Mouse (Mus musculus) cortical plate, adult 2 months (tissue): ENCODE measurements at regions not wholly inside any gene's neighbourhood (a gene's known extent, or its start where the extent isn't known, plus 50 kb on each side); places are given as distances from the start of the nearest gene placed in this dataset.
A peak's percentile ranks its signal among the peaks of the same experiment; 100 is the strongest.

ENCODE experiments used
- H3K27ac ChIP-seq: fragments of 200-500 bp; 2 replicates; pipeline ENCODE4 v1.5.1; 2012; ENCODE audit warnings: low read length, control low read depth, inconsistent platforms; ENCODE audit not compliant: insufficient read depth
- H3K4me1 ChIP-seq: fragments of 200-500 bp; 2 replicates; pipeline ENCODE4 v1.6.1; 2011; ENCODE audit warnings: low read length; ENCODE audit not compliant: control insufficient read depth, insufficient read depth
- H3K4me3 ChIP-seq: fragments of 200-500 bp; 2 replicates; pipeline ENCODE4 v1.5.1; 2011; ENCODE audit warnings: mild to moderate bottlenecking, low read length, control low read depth; ENCODE audit not compliant: insufficient read depth
- CTCF ChIP-seq: fragments of 200-500 bp; IDR thresholded peaks from 2 replicates; pipeline ENCODE4 v1.5.1; 2011; ENCODE audit warnings: mild to moderate bottlenecking, control low read depth, low read length; ENCODE audit not compliant: insufficient read depth; ENCODE audit errors: extremely low read depth
- POLR2A ChIP-seq: fragments of 200-500 bp; IDR thresholded peaks from 2 replicates; pipeline ENCODE4 v1.6.1; 2011; ENCODE audit warnings: mild to moderate bottlenecking, low read length, control low read depth; ENCODE audit not compliant: insufficient read depth; ENCODE audit errors: extremely low read depth

DNA sequence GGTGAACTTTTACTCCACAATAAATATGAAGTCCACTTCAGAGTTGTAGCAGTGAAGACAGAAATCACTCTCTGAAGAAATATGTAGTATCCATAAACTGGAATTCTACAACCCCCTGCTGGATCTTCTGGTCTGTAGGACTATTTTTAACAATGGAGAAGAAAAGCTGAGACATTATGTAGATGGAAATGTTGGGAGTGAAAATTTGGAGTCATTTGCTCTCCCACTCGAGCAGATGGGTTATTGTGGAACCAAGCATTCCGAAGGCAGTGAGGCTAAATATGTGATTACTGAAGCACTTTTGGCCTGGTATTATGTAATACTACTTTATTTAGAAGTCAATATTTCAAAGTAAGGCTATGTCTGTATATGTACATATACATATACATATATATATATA is 195.0 kb upstream of the Atp10a start:
- no peak for TF ChIP-seq POLR2A
- no peak for TF ChIP-seq CTCF
- no peak overlapping the region for H3K4me3 ChIP-seq
- H3K4me1 ChIP-seq, result no peaks in the 10 kb centered on the region
- no peak overlapping the region for H3K27ac ChIP-seq

DNA sequence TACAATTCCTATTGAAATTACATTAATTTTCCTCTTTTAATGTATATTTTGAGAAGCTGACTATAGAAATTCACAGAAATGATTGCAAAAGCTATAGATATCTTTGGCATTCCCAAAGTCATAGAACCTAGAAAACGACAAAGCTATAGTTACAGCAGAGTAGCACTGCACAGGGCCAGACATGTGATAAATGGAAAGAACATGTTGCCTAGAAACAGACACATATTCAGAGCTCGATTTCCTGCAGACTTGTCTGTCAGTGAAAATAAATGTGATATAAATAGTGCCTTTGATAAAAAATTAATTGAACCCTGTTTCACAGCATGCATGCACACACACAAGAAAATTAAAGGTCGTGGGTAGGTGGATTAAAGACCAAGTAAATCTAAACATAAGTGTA is 182.8 kb upstream of the Atp10a start:
- H3K27ac ChIP-seq, result no peak overlapping the region
- TF ChIP-seq POLR2A, result no peak
- TF ChIP-seq CTCF, result no peak
- no peaks in the 10 kb centered on the region for H3K4me1 ChIP-seq
- H3K4me3 ChIP-seq, result no peak overlapping the region

DNA sequence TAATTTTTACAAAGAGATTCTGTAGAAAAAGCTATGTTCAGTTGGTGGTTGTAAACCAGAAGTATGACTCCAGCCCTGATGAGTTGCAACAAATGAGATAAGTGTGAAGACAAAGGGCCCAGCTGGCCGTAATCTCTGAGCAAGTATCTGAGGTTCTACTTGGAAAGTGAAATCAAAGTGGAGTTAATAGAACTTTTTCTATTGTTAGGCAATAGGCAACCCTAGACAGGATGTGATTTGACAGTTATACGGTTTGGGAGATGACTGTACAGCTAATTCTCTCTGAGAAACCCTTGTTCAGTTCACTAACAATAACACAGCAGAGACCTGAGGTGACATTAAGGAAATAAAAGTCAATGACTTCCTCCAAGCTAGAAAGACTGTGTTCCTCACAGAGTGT is 180.8 kb upstream of the Atp10a start:
- no peak overlapping the region for H3K27ac ChIP-seq
- no peak overlapping the region for H3K4me3 ChIP-seq
- H3K4me1 ChIP-seq, result no peaks in the 10 kb centered on the region
- TF ChIP-seq CTCF (no peak), POLR2A (no peak)

DNA sequence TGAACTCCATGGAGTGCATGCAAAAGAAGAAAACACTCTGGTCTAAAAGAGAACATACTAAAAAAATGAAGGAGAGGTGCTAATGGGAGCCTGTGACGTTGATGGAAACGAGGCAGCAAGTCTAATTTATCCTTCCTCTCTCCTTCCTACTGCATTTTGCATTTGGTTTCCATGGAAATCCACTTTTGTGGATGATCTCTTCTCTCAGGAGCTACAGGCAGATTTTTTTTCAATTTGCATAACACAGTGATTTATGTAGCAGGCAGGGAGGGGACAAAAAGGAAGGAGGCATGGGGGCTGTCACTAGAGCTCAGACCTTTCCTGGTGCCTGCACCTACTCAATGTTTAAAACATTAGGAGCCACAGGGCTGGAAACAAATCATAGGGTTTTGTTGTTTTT is 167.7 kb upstream of the Atp10a start:
- no peak overlapping the region for H3K4me3 ChIP-seq
- H3K27ac ChIP-seq, result peak overlapping the region; percentile 87
- H3K4me1 ChIP-seq, result no peaks in the 10 kb centered on the region; the same call in 1 of the 2 replicates
- no peak for TF ChIP-seq POLR2A
- no peak for TF ChIP-seq CTCF
